Mouse (Mus musculus): ENCODE measurements at regions not wholly inside any gene's neighbourhood (a gene's known extent, or its start where the extent isn't known, plus 50 kb on each side); places are given as distances from the start of the nearest gene placed in this dataset.

GRCm38 (mm10) chr2:61361394-61361793, 217.0 kb upstream of the Tank start:
- TF ChIP-seq TAL1 (conservative IDR thresholded peaks at IDR 0.05; ENCODE audit: low read depth, low read length): no peak
- no peak for TF ChIP-seq CTCF (IDR thresholded peaks at IDR 0.05; ENCODE audit: low read depth, low read length)
- TF ChIP-seq GATA1 (IDR thresholded peaks at IDR 0.05; ENCODE audit: borderline replicate concordance, low read length): no peak
- no peak for TF ChIP-seq POLR2AphosphoS5 (IDR thresholded peaks at IDR 0.05; ENCODE audit: insufficient replicate concordance, low read depth, low read length)
